Mouse (Mus musculus) cerebellum, adult 2 months (tissue): ENCODE data around the gene Wwp2. TPM values are rescaled to one million over a fixed set of nuclear protein-coding genes. Genes with fewer than 3 reads are reported as not detected.

Source experiments
- DNase-seq, 2 experiments: peaks; one replicate each; pipeline ENCODE4 v3.0.0; 2021
- H3K27ac ChIP-seq: fragments of 200-500 bp; 2 replicates; pipeline ENCODE4 v1.5.1; 2012; ENCODE audit warnings: low read length, control low read depth, inconsistent platforms; ENCODE audit not compliant: insufficient read depth
- H3K27me3 ChIP-seq: fragments of 200-500 bp; 2 replicates; pipeline ENCODE4 v1.6.1; 2012; ENCODE audit warnings: inconsistent platforms, mild to moderate bottlenecking, low read length, moderate library complexity; ENCODE audit not compliant: control insufficient read depth, insufficient read depth
- H3K4me1 ChIP-seq: fragments of 200-500 bp; 2 replicates; pipeline ENCODE4 v1.6.1; 2011; ENCODE audit warnings: low read length; ENCODE audit not compliant: control insufficient read depth, insufficient read depth
- H3K4me3 ChIP-seq: fragments of 200-500 bp; replicated peaks from 2 replicates; pipeline ENCODE3; 2011; ENCODE audit warnings: mild to moderate bottlenecking, low read depth, low read length, control low read depth; ENCODE audit not compliant: insufficient read depth
- CTCF ChIP-seq: fragments of 200-500 bp; IDR thresholded peaks from 2 replicates; pipeline ENCODE4 v1.5.1; 2011; ENCODE audit warnings: low read depth, mild to moderate bottlenecking, control low read depth, low read length, moderate library complexity, borderline replicate concordance; ENCODE audit not compliant: insufficient read depth
- POLR2A ChIP-seq: fragments of 200-500 bp; IDR thresholded peaks from 2 replicates; pipeline ENCODE4 v1.6.1; 2011; ENCODE audit warnings: low read length, control low read depth, borderline replicate concordance; ENCODE audit not compliant: insufficient read depth
- WGBS: fragments of 180-500 bp; shearing (Covaris S2); methylation state at CpG from one replicate; pipeline ENCODE4 v1.1.7; 2018; 5-methylcytosine and 5-hydroxymethylcytosine counted together
- polyA plus RNA-seq: library from polyadenylated mRNA; depleted of rRNA; stranded (reverse); fragments of >200 nt; gene quantifications from 2 replicates; pipeline ENCODE4 v1.2.3, GENCODE M21; 2012

The Wwp2 gene
- polyA plus RNA-seq, 1 experiment = 33.9 TPM

- no peak for DNase-seq
- no peaks in the 10 kb centered on the region for H3K27me3 ChIP-seq
- peaks cover 4% of the 10 kb centered on the region for H3K4me1 ChIP-seq
- H3K27ac ChIP-seq = no peak overlapping the region; the same call in 1 of the 2 replicates
- WGBS = 5% methylated on average over 16 of the region's 16 CpGs
- H3K4me3 ChIP-seq = peak overlapping the region; percentile 92
- no peak for TF ChIP-seq CTCF
- no peak for TF ChIP-seq POLR2A
Observed at GRCm38 (mm10) chr8:107436841-107437421, 766 bp downstream of the Wwp2 start.

- WGBS = 75% methylated on average over 2 of the region's 2 CpGs
- no peaks in the 10 kb centered on the region for H3K27me3 ChIP-seq
- H3K4me3 ChIP-seq = no peak overlapping the region
- TF ChIP-seq CTCF (no peak), POLR2A (no peak)
- DNase-seq = no peak
- H3K4me1 ChIP-seq = peaks cover 4% of the 10 kb centered on the region
- H3K27ac ChIP-seq = no peak overlapping the region
Observed at GRCm38 (mm10) chr8:107437711-107438110, 1.5 kb downstream of the Wwp2 start.

- no peak for DNase-seq
- Histone ChIP-seq H3K4me1 (peaks cover 4% of the 10 kb centered on the region), H3K4me3 (no peak overlapping the region), H3K27me3 (no peaks in the 10 kb centered on the region), H3K27ac (no peak overlapping the region)
- WGBS = 90% methylated on average over 3 of the region's 3 CpGs
- no peak for TF ChIP-seq CTCF
- no peak for TF ChIP-seq POLR2A
Observed at GRCm38 (mm10) chr8:107439880-107440625, 3.9 kb downstream of the Wwp2 start.

- Histone ChIP-seq H3K27me3 (no peaks in the 10 kb centered on the region), H3K4me3 (no peak overlapping the region), H3K4me1 (no peaks in the 10 kb centered on the region; the same call in 1 of the 2 replicates), H3K27ac (no peak overlapping the region)
- TF ChIP-seq CTCF (no peak), POLR2A (no peak)
- WGBS = 36% methylated on average over 3 of the region's 3 CpGs
- DNase-seq = no peak
Observed at GRCm38 (mm10) chr8:107444626-107445025, 8.5 kb downstream of the Wwp2 start.

- no peak for DNase-seq
- Histone ChIP-seq H3K4me1 (no peaks in the 10 kb centered on the region; the same call in 1 of the 2 replicates), H3K4me3 (no peak overlapping the region), H3K27me3 (no peaks in the 10 kb centered on the region), H3K27ac (no peak overlapping the region)
- no peak for TF ChIP-seq CTCF
- TF ChIP-seq POLR2A = no peak
Observed at GRCm38 (mm10) chr8:107447713-107448112, 11.5 kb downstream of the Wwp2 start.

- TF ChIP-seq CTCF (no peak), POLR2A (no peak)
- Histone ChIP-seq H3K27ac (no peak overlapping the region), H3K27me3 (no peaks in the 10 kb centered on the region), H3K4me3 (no peak overlapping the region), H3K4me1 (no peaks in the 10 kb centered on the region; the same call in 1 of the 2 replicates)
- WGBS = 73% methylated on average over 4 of the region's 4 CpGs
- DNase-seq = no peak
Observed at GRCm38 (mm10) chr8:107448382-107448889, 12.3 kb downstream of the Wwp2 start.

GRCm38 (mm10) chr8:107449130-107449529 lies 13.0 kb downstream of the Wwp2 start:
- TF ChIP-seq CTCF (no peak), POLR2A (no peak)
- no peaks in the 10 kb centered on the region; the same call in 1 of the 2 replicates for H3K4me1 ChIP-seq
- no peak overlapping the region for H3K27ac ChIP-seq
- H3K4me3 ChIP-seq = no peak overlapping the region
- 59% methylated on average over 8 of the region's 8 CpGs for WGBS
- DNase-seq = no peak
- no peaks in the 10 kb centered on the region for H3K27me3 ChIP-seq

- Histone ChIP-seq H3K27ac (no peak overlapping the region), H3K27me3 (no peaks in the 10 kb centered on the region), H3K4me1 (no peaks in the 10 kb centered on the region), H3K4me3 (no peak overlapping the region)
- TF ChIP-seq POLR2A (no peak), CTCF (no peak)
- 74% methylated on average over 6 of the region's 6 CpGs for WGBS
- DNase-seq = no peak
Observed at GRCm38 (mm10) chr8:107449655-107450054, 13.5 kb downstream of the Wwp2 start.
